Mouse (Mus musculus): ENCODE data around the gene Smyd1.
A peak's percentile ranks its signal among the peaks of the same experiment; 100 is the strongest.
"Not testable (repeated sequence)": the region's sequence is repeated elsewhere in the genome, so short reads cannot be mapped to it uniquely, and the experiment has no call there.

Smyd1 gene

DNA sequence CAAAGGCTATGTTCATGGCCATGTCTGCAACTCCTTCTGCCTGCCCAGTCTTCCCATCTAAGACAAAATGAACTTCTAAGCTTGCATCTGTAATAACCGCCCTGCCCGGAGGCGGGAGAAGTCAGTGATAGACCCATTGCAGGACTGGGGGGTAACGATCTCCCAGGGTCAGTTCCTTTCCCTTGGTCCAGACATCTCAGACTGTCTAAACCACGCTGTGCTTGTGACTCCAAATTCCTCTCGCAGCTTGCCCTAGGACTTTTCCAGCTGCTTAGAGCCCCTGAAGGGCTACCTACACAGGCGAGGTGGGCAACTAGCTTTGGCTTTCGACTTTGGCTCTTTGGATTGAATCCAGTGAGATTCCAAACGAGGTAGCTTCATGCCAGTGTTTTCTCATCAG, 2.8 kb upstream of the Smyd1 start:
- DNase-seq (ENCODE audit: low read depth, low spot score): no peak

DNA sequence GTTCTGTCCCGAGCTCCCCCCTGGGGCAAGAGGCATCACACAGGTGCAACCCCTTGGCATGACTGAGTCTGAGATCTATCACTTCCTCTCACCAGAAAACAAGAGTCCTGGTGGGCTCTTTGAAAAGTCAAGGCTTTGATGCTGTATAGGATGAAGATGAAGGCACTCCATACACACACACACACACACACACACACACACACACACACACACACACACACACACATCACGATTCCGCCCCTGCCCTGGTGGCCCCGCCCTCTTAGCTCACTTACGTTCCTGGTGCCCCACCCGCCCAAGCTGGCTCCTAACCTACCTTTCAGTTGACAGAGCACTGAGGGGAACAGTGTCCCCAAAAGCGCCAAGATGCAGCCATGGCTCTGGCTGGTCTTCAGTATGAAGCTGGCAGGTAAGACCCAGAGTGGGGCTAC, 473 bp upstream of the Smyd1 start, which contains the start of gene Cd8b1:
TSS of gene Cd8b1 (plus strand) at position 298 of the 431 bp plus-strand sequence.
- no peak for DNase-seq (ENCODE audit: low read depth, low spot score)

DNA sequence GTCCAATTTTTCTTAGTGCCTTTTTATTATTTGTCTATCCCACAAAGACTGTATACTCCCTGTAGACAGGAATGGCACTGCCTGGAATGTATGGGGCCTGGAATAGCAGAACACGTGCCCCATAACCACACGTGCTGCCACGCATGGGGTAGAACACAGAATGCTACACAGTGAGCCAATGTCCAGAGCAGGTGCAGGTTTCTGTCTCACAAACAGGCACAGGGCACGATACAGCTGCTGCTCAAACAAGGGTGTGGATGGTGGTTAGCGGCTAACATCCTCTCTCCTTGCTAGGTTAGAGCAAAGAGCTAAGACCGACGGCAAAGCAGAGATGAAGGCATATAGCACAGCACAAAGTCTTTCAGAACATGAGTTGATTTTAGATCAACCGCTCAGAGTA, 14.5 kb downstream of the Smyd1 start:
- no peak for DNase-seq (ENCODE audit: low read depth, low spot score)

DNA sequence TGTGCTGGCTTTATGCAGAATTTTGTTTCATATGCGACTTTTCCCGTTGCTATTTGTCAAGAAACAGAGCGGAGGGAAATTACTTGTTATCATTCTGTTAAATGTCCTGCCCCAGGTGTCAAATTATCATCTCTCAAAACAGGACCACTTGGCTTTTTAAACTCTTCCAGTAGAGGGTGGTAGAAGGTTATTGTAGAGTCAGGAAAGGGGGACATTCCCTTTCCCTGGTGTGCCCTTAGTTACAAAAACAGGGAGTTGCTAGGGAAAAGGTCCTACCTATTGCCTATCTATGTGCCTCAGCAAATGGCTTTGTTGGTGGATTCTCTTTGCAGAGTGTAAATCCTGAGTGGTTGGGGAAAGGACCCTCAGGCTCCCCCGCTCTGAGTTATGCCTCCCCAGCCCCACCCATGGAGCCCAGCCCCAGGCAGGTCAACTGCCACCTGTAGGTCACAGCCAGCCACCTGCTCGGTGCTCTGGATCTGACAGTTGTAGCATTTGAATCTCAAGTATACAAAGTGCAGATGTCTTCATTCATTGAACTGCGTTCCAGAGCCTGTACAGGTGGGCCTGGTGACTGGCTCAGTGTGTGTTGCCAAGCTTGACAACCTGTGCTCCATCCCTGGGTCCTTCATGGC, 19.8 kb downstream of the Smyd1 start:
- DNase-seq (ENCODE audit: low read depth, low spot score): no peak

DNA sequence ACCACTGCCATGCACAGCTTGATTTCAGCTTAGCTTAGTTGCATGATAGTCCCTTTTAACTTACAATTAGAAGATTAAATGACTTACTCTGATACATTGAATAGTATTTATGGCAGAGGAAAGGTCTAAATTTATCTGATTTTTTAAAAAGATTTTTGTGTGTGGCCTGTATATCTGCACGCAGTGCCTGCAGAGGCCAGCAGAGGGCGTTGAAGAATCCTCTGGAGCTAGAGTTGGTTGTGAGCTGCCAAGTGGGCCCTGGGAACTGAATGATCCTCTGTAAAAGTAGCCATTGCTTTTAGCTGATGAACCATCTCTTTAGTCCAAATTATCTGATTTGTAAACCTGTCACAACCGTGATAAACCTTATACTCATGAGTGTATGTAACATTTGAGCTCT, 23.3 kb downstream of the Smyd1 start:
- peak; percentile 41 for DNase-seq (ENCODE audit: low read depth, low spot score)

DNA sequence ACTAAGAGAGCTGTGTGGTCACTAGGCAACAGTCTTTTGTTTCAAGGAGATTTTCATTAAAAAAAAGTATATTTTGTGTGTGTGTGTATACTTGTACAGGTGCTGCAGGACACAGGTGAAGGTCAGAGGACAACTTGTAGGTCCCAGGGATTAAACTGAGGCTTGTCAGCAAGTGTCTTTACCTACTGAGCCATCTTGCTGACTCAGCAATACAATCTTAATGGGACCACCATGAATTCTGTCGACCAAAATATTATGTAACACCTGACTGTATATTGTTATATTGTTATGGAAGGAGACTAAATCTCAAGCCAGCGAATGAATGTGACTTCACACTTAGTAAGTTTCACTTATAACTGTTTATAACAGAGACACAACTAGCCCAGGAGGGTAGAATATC, 24.0 kb downstream of the Smyd1 start:
- DNase-seq (ENCODE audit: low read depth, low spot score): no peak

DNA sequence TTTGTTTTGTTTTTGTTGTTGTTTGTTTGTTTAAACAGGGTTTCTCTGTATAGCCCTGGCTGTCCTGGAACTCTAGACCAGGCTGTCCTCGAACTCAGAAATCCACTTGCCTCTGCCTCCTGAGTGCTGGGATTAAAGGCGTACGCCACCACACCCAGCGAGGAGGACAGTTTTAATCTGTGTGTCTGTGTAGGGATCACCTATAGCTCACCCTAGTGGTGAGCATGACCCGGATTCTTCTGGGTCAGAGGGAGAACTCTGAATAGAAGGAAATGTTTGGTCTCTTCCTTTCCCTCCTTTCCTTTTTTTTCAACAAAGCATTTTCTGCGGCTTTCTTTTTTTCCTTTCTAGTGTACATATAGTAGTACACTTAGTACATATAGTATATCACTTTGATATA, 26.7 kb downstream of the Smyd1 start:
- no peak for DNase-seq (ENCODE audit: low read depth, low spot score)

DNA sequence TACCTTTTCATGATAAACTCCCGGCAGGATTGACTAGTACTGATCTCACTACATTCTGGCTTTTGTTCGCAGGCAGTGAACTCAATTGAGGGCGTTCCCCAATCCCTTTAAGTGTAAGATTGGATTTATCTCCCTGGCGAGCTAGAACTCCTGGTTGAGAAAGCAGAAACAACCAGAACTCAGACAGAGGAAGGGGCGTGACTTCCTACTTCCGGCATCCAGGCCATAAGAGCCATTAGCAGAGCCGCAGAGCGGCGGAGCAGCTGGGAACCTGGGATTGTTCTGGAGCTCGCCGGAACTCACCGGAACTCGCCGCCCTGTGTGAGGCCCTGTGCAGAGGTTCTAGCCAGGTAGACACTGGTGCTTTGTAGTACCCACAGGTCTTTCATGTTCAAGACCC, 28.5 kb downstream of the Smyd1 start:
- no peak for DNase-seq (ENCODE audit: low read depth, low spot score)

DNA sequence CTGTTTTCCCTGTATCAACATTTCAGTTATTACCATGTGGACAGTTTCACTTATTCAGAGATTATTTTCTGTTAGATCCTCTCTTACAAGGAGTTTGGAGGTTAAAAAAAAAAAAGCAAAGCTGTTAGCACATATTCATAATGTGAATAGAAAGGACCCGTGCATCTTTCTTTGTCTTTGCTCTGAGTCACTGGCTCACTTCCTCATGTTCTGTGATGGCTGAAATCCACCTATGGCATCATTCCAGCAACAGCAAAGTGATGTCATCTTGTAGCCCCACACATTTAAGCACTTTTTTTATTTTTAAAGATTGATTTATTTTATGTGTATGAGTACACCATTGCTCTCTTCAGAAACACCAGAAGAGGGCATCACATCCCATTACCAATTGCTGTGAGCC, 42.6 kb downstream of the Smyd1 start:
- DNase-seq (ENCODE audit: low read depth, low spot score): no peak

DNA sequence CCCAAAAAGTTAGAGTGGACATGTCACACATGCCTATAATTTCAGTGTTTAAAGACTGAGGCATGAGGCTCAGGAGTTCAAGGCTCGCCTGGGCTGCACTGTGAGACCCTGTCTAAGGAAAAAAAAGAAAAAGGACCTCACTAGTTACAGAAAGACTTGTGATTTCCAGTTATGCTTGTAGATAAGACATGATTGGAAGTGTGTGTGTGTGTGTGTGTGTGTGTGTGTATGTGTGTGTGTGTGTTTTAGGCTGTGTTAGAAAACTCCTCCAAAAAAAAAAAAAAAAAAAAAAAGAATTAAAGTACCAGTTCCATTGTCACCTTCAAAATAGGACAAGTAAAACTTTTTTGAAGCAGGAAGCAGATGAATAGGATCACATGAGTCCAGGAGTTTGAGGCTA, 47.4 kb downstream of the Smyd1 start:
- DNase-seq (ENCODE audit: low read depth, low spot score): no peak

DNA sequence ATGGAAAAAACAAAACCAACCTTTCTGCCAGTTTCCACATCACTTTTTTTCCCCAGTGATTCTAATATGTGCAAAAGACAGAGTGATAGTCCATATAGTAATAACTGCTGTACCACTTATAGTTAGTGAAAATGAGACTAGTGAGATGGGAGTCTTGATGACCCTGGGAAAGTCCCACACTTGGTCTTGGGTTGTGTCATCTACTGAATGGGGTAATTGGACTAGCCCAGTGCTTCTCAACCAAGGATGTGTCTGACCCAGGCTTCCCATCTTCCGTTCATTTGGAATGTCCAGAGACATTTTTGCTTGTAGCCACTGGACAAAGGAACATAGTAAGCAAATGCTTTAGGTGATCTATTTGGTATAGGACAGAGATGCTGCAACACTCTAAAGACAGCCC, 48.3 kb downstream of the Smyd1 start:
- DNase-seq (ENCODE audit: low read depth, low spot score): no peak

DNA sequence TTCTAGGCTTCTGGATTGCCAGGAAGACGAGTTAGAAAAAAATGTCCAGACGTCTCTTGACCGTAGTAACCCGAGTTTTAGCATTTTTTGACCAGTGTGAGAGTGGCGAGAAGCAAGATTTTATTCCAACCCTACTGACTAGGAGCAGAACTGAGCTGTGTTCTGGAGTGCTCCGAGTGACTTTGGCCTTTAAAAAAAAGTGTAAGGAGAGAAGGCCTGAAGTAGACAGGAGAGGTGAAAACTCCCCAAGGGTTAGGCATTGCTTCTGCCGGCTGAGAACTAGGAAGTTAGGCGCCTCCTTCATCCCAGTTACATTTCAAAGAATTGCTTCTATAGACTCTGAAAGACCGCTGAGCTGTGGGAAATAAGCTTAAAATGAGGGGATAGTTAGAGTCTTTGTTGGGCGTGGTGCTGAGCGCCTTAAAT, 49.7 kb downstream of the Smyd1 start:
- no peak for DNase-seq (ENCODE audit: low read depth, low spot score)

DNA sequence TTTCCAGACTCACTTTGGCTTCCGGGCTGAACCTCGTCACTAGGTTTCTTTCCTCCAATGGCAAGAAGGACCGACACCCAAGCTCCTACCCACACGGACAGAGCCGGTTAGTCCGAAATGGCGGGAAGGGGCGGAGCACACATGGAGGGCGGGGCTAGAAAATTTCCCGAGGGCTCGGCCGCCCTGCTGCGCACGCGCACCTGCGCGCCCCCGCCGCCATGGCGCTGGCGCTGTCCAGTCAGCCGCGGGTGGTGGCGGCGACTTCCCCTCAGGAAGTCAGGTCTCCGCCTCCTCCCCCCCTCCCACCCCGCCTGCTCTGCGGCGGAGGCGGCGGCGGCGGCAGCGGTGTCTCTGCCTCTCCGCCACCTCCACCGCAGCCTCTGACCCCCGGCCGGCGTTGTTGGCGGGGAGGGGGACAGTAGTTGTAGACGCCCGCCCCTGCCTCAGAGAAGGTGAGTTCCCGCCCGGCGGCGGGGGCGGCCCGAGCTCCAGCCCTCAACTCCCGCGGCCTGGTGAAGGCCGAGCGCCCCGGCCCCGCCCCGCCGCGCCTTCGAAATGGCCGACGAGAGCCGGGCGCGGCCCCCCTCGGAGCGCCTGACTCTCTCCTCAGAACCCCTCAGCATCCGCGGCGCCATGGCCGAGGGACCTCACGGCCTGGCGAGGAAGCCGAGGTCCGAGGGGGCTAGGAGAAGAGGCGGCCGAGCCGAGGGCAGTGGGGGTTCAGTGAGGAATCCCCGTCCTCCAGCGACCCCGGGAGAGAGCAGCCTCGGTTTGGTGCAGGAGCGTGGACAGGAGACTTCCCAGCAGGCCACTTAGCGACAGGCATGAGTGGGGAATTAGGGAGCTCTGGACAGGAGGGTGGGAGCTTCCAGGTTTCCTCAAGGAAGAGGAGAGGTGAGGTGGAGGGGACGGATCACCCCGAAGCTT, 50.4 kb downstream of the Smyd1 start, which contains the start of gene Krcc1:
TSS of gene Krcc1 (plus strand) at position 289 of the 927 bp plus-strand sequence.
- peak; percentile 96 for DNase-seq (ENCODE audit: low read depth, low spot score)

DNA sequence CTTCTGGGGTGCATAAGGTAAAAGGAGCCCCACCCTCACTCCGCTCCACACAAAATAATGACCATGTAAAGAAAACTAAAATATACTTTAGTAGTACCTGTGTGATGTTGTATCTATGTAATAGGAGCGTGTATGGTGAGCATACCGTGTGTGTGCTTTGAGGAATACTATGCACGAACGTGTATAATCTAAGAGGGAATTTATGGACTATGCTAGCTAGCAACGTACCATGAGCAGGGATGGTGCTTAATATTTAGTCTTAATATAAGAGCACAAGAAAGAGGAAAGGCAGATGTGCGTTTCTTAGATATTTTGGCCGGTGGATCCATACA, 51.0 kb downstream of the Smyd1 start:
- no peak for DNase-seq (ENCODE audit: low read depth, low spot score)

DNA sequence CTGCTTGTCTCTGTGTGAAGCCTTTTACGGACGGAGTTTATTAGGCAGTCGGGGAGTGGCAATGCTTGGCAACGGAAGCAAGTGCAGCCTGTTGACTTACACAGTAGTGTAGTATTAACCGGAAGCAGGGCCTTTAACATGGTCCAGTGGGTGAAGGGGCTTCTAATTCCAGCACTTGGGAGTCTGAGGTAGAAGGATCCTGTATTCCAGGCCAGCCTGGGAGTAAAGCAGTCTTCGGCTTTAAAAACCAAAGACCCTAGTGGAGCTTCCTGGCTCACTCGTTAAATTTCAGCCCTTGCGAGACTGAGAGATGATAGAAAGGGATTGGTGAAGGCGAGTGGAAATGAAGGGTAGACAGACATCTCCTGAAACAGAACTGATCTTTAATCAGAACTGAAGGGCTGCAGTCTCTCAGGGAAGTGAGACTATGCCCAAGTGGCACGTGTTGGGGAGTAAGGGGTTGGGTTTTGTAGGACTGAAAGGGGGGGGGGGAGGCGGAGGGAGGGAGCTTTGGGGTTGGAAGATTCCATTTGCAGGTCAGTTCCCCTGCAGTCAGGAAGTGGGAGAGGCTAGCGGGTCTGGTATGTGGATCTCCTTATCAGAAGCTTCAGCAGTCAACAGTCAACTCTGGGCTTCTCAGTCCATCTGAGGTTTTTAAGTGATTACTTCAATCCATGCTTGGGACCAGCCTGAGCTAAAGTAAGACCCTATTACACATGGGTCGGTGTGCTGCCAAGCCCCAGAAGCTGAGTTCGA, 51.6 kb downstream of the Smyd1 start:
- DNase-seq (ENCODE audit: low read depth, low spot score): peak; percentile 41

DNA sequence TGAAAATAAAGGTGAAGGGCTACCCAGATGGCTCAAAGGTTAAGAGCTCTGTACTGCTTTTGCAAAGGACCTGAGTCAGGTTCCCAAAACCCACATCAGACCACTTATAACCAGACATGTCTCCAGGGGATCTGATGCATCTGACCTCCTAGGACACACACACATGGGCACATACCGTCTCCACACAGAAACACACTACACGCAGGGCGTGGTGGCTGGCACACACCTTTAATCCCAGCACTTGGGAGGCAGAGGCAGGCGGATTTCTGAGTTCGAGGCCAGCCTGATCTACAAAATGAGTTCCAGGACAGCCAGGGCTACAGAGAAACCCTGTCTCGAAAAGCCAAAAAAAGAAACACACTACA, 52.4 kb downstream of the Smyd1 start:
- DNase-seq (ENCODE audit: low read depth, low spot score): not testable (repeated sequence)

DNA sequence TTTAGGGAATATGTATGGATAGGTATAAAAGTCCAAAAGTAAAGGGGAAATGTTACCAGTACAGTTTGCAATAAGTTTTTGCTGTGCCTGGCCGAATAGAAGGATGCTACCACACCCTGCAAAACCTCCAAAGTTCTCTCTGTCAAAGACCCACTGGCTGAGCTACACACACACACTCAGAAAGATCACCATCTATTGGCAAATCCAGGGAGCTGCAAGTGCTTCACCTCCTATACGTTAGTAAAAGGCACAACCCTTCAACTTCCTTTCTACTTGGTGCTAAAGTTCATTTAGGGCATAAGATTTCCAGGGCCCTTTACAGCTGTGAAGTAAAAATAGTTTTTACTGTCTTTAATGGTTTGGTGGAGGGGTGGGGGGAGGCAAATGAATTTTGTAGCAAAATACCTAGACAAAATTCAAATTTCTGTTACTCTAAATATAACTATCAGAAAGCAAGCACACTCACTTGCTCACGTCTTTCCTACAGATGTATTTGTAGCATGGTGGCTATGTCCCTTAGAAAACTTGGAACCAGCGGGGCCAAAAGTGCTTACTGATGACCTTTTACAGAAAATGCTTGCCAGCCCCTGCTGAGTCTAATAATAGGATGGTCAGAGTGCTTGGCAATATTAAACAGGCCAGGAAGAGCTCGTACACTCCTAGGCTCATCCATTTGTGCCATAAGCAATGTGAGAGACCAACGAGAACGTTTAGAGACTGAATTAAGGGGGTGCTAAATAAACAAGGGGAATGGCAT, 52.9 kb downstream of the Smyd1 start:
- DNase-seq (ENCODE audit: low read depth, low spot score): peak; percentile 5

DNA sequence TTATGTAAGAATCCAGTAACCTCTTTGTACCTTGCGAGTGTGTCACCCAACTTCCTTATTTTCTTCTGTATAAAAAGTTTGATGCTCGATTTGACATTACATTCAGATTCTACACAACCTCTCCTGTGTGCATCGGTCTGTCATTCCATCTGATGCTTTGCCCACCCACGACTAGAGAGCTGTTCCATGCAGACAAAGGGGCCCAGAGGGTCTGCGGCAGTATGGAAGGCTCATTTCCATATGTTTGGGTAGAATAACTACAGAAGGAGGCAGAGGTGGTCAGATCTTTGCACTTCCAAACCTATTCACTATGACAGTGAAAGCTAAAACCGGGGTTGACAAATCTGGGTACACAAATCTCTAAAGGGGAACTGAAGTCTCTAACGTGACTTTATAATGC, 54.4 kb downstream of the Smyd1 start:
- not testable (repeated sequence) for DNase-seq (ENCODE audit: low read depth, low spot score)

DNA sequence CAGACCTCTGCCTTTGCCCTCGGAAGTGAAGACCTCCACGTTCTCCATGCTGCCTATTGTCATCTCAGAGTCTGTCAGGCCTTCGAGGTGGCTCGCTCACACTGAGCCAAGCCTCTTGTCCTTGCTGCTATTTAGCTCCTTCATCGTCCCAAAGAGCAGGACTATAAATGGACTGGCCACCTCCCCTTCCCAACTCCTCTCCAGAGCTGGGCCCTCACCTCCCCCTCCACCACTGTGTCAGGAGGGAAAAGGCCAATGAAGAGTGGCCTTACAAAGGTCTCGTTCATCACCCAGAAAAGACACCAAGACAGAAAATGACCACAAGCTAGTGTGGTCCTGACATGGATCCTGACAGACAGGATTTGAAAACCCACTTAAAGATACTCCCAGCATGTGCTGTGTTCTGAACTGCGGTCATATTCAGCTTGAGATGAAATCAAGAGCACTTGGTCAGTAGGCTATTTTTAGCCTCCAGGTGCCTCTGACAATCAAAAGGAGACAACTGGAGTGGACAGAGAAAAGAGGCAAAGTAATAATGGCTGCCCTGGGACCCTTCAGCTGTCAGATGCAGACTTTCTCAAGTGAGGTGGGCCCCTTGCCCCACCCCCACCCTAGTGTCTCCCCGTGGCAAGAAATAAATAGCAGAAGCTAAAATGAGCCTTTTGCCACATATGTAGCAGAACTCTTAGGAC, 59.7 kb downstream of the Smyd1 start:
- DNase-seq (ENCODE audit: low read depth, low spot score): no peak

DNA sequence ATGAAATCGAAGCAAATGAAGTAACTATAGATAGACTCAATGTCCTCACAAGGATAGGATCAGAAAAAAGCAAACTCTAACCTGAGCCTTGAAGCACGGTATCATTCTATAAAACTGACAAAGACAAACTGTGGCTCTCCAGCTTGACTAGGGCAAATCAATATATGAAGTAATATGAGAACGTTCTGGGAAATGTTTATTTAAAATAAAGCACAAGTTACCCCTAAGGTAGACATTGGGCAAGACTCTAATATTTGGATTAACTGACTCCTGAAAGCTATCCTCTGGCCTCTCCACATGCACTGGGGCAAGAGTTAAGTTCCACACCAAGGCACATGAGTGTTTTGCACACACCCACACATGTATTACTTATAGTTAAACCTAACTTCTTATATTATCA, 61.0 kb downstream of the Smyd1 start:
- DNase-seq (ENCODE audit: low read depth, low spot score): no peak

DNA sequence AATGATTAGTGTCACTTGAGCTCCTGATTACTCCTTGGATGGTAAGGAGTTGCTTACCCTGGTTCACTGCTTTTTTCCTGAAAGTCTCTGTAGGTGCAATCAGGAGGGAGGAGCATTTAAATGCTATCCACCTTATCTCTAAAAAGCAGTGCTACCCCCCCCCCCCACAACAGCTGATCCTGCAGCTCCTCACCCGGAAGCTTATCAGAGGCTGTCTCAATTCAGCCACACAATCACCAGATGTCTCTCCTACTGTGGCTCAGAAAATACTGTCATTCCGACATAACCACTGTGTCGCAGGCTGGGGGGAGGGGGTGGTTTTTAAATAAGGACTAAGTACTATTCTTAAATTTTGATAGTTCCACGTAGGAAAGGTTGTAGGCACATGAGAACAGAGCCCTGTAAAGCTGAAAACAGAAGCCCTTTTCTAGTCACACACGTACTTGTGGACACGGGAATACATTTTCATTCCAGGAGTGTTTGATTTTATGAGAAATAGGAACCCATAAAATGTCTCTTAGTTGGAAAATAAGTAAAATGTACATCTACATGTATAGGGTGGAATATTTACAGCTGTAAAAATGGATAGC, 61.9 kb downstream of the Smyd1 start:
- no peak for DNase-seq (ENCODE audit: low read depth, low spot score)
